Mouse (Mus musculus) C2C12 (cell line): ENCODE results near the gene Cd3e.

Experiments used
- CTCF ChIP-seq: IDR thresholded peaks from one replicate; pipeline ENCODE4 v1.5.1; 2011; ENCODE audit not compliant: control insufficient read depth, insufficient read depth, insufficient read length
- MAX ChIP-seq: IDR thresholded peaks from one replicate; pipeline ENCODE4 v1.6.1; 2011; ENCODE audit warnings: mild to moderate bottlenecking, control low read depth

GRCm38 (mm10) chr9:45015841-45016240 is 6.4 kb upstream of the Cd3e start:
- no peak for TF ChIP-seq MAX
- TF ChIP-seq CTCF, result no peak
